19 mouse cellular contexts compared by ENCODE assay signal in genomic region chr1:160263053-160263452, GRCm38 (mm10). TPM values are rescaled to one million over a fixed set of nuclear protein-coding genes. Genes with fewer than 3 reads are reported as not detected.
DNase-seq lines count a peak whose midpoint lies in the region; ATAC-seq and TF ChIP-seq lines count a peak whose summit lies in the region.
"Had no signal": no experiment of that assay in that cellular context is flagged by ENCODE, and none has a peak within 500 bp of the region (broad histone marks: within the 10 kb centered on the region; RNA-seq: fewer than 3 reads in every experiment).

No protein-coding gene starts in this region.

- H3K4me2 ChIP-seq in lung, embryonic 16.5 days (ENCODE audit: low read depth, low read length) = no peak overlapping the region
- H3K4me2 ChIP-seq in intestine, embryonic 16.5 days (ENCODE audit: low read depth, low read length) = no peak overlapping the region
- no peak overlapping the region for H3K4me2 ChIP-seq in stomach, embryonic 16.5 days (ENCODE audit: low read depth, low read length)
- H3K4me2 ChIP-seq: embryonic facial prominence, embryonic 13.5 days; heart, embryonic 11.5 days; hindbrain, embryonic 14.5 days had no signal

- CTCF ChIA-PET in Patski (lab: Charles Lee) = interaction anchor here (1.1 kb wide), 1 partner anchor 115 kb away, joined by 3 read pairs; no protein-coding TSS in a partner anchor

- in situ Hi-C loops in Patski (cut with MboI; ENCODE audit: low pct_unique_long_range_greater_than_20kb) = no loop called here

- no peak overlapping the region for H3K9ac ChIP-seq in lung, embryonic 16.5 days (ENCODE audit: low read length)
- no peak overlapping the region for H3K9ac ChIP-seq in intestine, embryonic 16.5 days (ENCODE audit: low read depth, low read length)
- H3K9ac ChIP-seq in stomach, embryonic 16.5 days (ENCODE audit: low read length) = no peak overlapping the region
- H3K9ac ChIP-seq: embryonic facial prominence, embryonic 13.5 days; hindbrain, embryonic 14.5 days had no signal

- H3K27me3 ChIP-seq in lung, embryonic 16.5 days (ENCODE audit: control insufficient read depth, insufficient read depth, low read depth, low read length) = no peaks in the 10 kb centered on the region
- H3K27me3 ChIP-seq in Patski = no peaks in the 10 kb centered on the region
- H3K27me3 ChIP-seq in intestine, embryonic 16.5 days (replicated peaks; ENCODE audit: control insufficient read depth, insufficient read depth, low read length) = no peaks in the 10 kb centered on the region
- no peaks in the 10 kb centered on the region for H3K27me3 ChIP-seq in stomach, embryonic 16.5 days (ENCODE audit: control insufficient read depth, insufficient read depth, low read length)
- H3K27me3 ChIP-seq: embryonic facial prominence, embryonic 13.5 days had no signal

- POLR2A ChIA-PET in Patski (lab: Charles Lee) = no interaction called here

- H3K36me3 ChIP-seq in lung, embryonic 16.5 days (ENCODE audit: control insufficient read depth, insufficient read depth, low read length) = no peaks in the 10 kb centered on the region
- H3K36me3 ChIP-seq in intestine, embryonic 16.5 days (ENCODE audit: control insufficient read depth, insufficient read depth, low read length) = no peaks in the 10 kb centered on the region
- H3K36me3 ChIP-seq in stomach, embryonic 16.5 days (ENCODE audit: control insufficient read depth, insufficient read depth, low read length) = no peaks in the 10 kb centered on the region
- H3K36me3 ChIP-seq: embryonic facial prominence, embryonic 13.5 days; forebrain, embryonic 10.5 days had no signal

- H3K9me3 ChIP-seq in lung, embryonic 16.5 days (ENCODE audit: control insufficient read depth, low read length) = no peaks in the 10 kb centered on the region
- H3K9me3 ChIP-seq in intestine, embryonic 16.5 days (ENCODE audit: control insufficient read depth, low read length) = no peaks in the 10 kb centered on the region
- no peaks in the 10 kb centered on the region for H3K9me3 ChIP-seq in stomach, embryonic 16.5 days (replicated peaks; ENCODE audit: control insufficient read depth, low read length)
- H3K9me3 ChIP-seq: embryonic facial prominence, embryonic 13.5 days; forebrain, embryonic 10.5 days had no signal

- peaks cover 18% of the 10 kb centered on the region for H3K4me1 ChIP-seq in lung, embryonic 16.5 days (replicated peaks; ENCODE audit: control insufficient read depth, insufficient read depth, low read length)
- no peaks in the 10 kb centered on the region for H3K4me1 ChIP-seq in intestine, embryonic 16.5 days (ENCODE audit: control insufficient read depth, insufficient read depth, low read length)
- H3K4me1 ChIP-seq in stomach, embryonic 16.5 days (ENCODE audit: control insufficient read depth, insufficient read depth, low read length) = peaks cover 10% of the 10 kb centered on the region

- WGBS in lung, embryonic 16.5 days = 57% methylated on average over 5 of the region's 5 CpGs
- WGBS in intestine, embryonic 16.5 days = 71% methylated on average over 5 of the region's 5 CpGs
- 63% methylated on average over 5 of the region's 5 CpGs for WGBS in stomach, embryonic 16.5 days

- no peak for DNase-seq in lung, postnatal 10 days
- DNase-seq in Patski (ENCODE audit: low read depth, low spot score) = no peak
- no peak for DNase-seq in kidney, postnatal 4 days
- DNase-seq in MN1 (ENCODE audit: low spot score) = no peak
- no peak for DNase-seq in left cerebral cortex, postnatal 36 days (ENCODE audit: low spot score in 2 of 2)
- DNase-seq: cerebellum, adult 8-10 months; gastrocnemius, postnatal 25 days; kidney, adult 18-20 months; kidney, postnatal 25 days; right cerebral cortex, adult 18-20 months had no signal

- H3K4me3 ChIP-seq in lung, embryonic 16.5 days (ENCODE audit: low read length) = no peak overlapping the region
- H3K4me3 ChIP-seq in intestine, embryonic 16.5 days (ENCODE audit: low read length) = no peak overlapping the region
- H3K4me3 ChIP-seq in stomach, embryonic 16.5 days (replicated peaks; ENCODE audit: low read length) = no peak overlapping the region
- H3K4me3 ChIP-seq: embryonic facial prominence, embryonic 13.5 days; forebrain, embryonic 10.5 days had no signal

- ATAC-seq in lung, embryonic 16.5 days (ENCODE audit: low read depth) = no peak
- peak; percentile 45 for ATAC-seq in Patski
- peak; percentile 73 for ATAC-seq in intestine, embryonic 16.5 days
- ATAC-seq in stomach, embryonic 16.5 days (ENCODE audit: insufficient read depth, low FRiP score) = peak; percentile 27; the same call in 1 of the 2 replicates
- ATAC-seq: activated CD4-positive, CD25-positive, alpha-beta regulatory T cell, adult 4 months had no signal

- no peak for TF ChIP-seq CTCF in Patski (IDR thresholded peaks at IDR 0.05)

- intact Hi-C loops in left cerebral cortex, postnatal 36 days (cut with DNase I) = no loop called here

- peak overlapping the region; percentile 93 for H3K27ac ChIP-seq in lung, embryonic 16.5 days (ENCODE audit: low read length)
- H3K27ac ChIP-seq in intestine, embryonic 16.5 days (ENCODE audit: low read length) = no peak overlapping the region
- H3K27ac ChIP-seq in stomach, embryonic 16.5 days (ENCODE audit: low read length) = no peak overlapping the region
- H3K27ac ChIP-seq: embryonic facial prominence, embryonic 13.5 days; forebrain, embryonic 10.5 days; hindbrain, embryonic 14.5 days; macrophage had no signal

RNA-seq across cellular contexts. Expression of gene Cacybp, which starts 50.4 kb away (rescaled TPM):
- polyA plus RNA-seq in lung, embryonic 16.5 days (2015; fragmentation: Nextera tagmentation; extraction: Ambion mirVana) = 171 and 193 TPM in 2 replicates
- 136 TPM for polyA plus RNA-seq in Patski (2021)
- polyA plus RNA-seq in intestine, embryonic 16.5 days (2015; fragmentation: Nextera tagmentation; extraction: Ambion mirVana) = 164 and 181 TPM in 2 replicates
- polyA plus RNA-seq in stomach, embryonic 16.5 days (2015; fragmentation: Nextera tagmentation; extraction: Ambion mirVana) = 173 and 189 TPM in 2 replicates
- 10 to 100 TPM; 83.1 to 88.2 TPM for total RNA-seq in left cerebral cortex, postnatal 36 days (2021)
